Mouse (Mus musculus) limb, embryonic 14.5 days (tissue): ENCODE measurements at regions not wholly inside any gene's neighbourhood (a gene's known extent, or its start where the extent isn't known, plus 50 kb on each side); places are given as distances from the start of the nearest gene placed in this dataset.
"Not testable (repeated sequence)": the region's sequence is repeated elsewhere in the genome, so short reads cannot be mapped to it uniquely, and the experiment has no call there.

Experiments used
- ATAC-seq: fragments of 200-750 bp; cut with Nextera tagmentation; 2 replicates; pipeline ENCODE4 v1.8.0; 2017; ENCODE audit warnings: low read depth, moderate number of reproducible peaks, moderate TSS enrichment; ENCODE audit not compliant: low FRiP score
- DNase-seq: peaks from one replicate; pipeline ENCODE4 v3.0.0-alpha.2; 2015; ENCODE audit warnings: low spot score
- H3K27ac ChIP-seq: fragments of 300-500 bp; sonication (generic); replicated peaks from 2 replicates; pipeline ENCODE4 v1.5.1; 2014; ENCODE audit warnings: low read depth, mild to moderate bottlenecking, low read length, moderate library complexity, mixed read lengths
- H3K27me3 ChIP-seq: fragments of 300-500 bp; sonication (generic); 2 replicates; pipeline ENCODE4 v1.6.1; 2014; ENCODE audit warnings: low read length, mixed read lengths; ENCODE audit not compliant: control insufficient read depth, insufficient read depth
- H3K36me3 ChIP-seq: fragments of 300-500 bp; sonication (generic); 2 replicates; pipeline ENCODE4 v1.6.1; 2014; ENCODE audit warnings: mild to moderate bottlenecking, low read length, moderate library complexity, mixed read lengths; ENCODE audit not compliant: control insufficient read depth, insufficient read depth
- H3K4me1 ChIP-seq: fragments of 300-500 bp; sonication (generic); 2 replicates; pipeline ENCODE4 v1.6.1; 2014; ENCODE audit warnings: antibody characterized with exemption, low read length, mixed read lengths; ENCODE audit not compliant: control insufficient read depth, insufficient read depth
- H3K4me2 ChIP-seq: fragments of 300-500 bp; sonication (generic); replicated peaks from 2 replicates; pipeline ENCODE4 v1.6.1; 2014; ENCODE audit warnings: low read depth, mild to moderate bottlenecking, low read length, moderate library complexity; ENCODE audit not compliant: severe bottlenecking
- H3K4me3 ChIP-seq: fragments of 300-500 bp; sonication (generic); replicated peaks from 2 replicates; pipeline ENCODE4 v1.5.1; 2014; ENCODE audit warnings: low read length
- H3K9ac ChIP-seq: fragments of 300-500 bp; sonication (generic); 2 replicates; pipeline ENCODE4 v1.6.1; 2014; ENCODE audit warnings: mild to moderate bottlenecking, low read depth, low read length, moderate library complexity; ENCODE audit not compliant: severe bottlenecking
- H3K9me3 ChIP-seq: fragments of 300-500 bp; sonication (generic); 2 replicates; pipeline ENCODE4 v1.6.1; 2016; ENCODE audit warnings: low read length; ENCODE audit not compliant: control insufficient read depth
- POLR2A ChIP-seq: fragments of 200-500 bp; IDR thresholded peaks from 2 replicates; pipeline ENCODE4 v1.8.0; 2012; ENCODE audit warnings: inconsistent platforms, mild to moderate bottlenecking, moderate library complexity, borderline replicate concordance; ENCODE audit not compliant: insufficient read depth, insufficient read length; ENCODE audit errors: extremely low read depth
- WGBS: fragments of 180-500 bp; shearing (Covaris S2); extraction: QIAGEN DNeasy Blood & Tissue Kit; methylation state at CpG from one replicate; pipeline ENCODE4 v1.1.7; 2014; 5-methylcytosine and 5-hydroxymethylcytosine counted together

DNA sequence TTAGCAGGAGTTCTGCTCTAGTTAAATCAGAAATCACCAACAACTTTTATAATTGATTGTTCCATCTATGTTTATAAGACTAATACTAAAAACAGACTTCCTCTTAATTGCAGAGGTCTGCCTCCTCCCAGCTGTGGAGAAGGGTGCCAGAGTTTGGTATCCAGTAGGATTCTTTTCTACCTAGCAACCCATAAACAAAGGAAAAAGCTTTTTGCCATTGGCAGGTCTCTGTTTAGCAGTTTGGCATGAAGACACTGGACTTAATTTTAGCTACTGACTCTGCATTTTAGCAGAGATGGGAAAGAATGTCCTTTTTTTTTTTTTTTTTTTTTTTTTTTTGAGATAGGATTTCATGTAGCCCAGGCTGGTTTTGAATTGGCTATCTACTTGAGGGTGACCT is 1628.4 kb downstream of the A830018L16Rik start:
- Histone ChIP-seq H3K4me3 (no peak overlapping the region), H3K4me1 (no peaks in the 10 kb centered on the region), H3K4me2 (no peak overlapping the region), H3K9me3 (no peaks in the 10 kb centered on the region), H3K36me3 (no peaks in the 10 kb centered on the region), H3K27ac (no peak overlapping the region), H3K9ac (no peak overlapping the region), H3K27me3 (no peaks in the 10 kb centered on the region)
- TF ChIP-seq POLR2A = no peak
- ATAC-seq = no peak
- no peak for DNase-seq

DNA sequence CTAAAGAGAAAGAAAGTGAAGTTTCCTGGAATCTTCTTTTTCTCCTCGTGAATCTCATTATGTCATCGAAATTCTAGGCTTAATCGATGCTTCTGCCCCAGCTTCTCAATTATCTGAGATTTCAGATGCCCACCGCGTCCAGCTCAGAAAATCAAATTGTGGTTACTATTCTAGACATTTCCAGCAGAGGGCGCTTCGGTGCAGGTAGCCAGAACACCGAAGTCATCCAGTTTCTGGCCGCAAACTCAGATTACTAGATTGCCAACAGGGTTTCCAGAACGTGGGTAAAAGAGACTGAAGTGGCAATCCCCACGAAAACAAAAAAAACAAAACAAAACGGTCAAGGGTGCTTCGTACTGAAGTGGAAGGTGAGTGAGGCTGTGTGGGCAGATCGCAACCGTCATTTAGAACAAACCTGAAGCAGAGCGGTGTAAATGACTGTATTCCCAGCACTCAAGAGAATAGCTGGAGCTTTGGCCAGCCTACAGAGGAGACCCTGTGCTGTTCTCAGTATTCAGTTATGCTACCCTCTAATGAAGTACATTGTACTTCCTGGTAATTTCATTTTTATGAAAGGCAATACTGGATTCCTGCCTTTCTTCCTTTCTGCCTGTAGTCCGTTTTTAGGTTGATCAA is 1636.4 kb downstream of the A830018L16Rik start:
- no peak overlapping the region for H3K9ac ChIP-seq
- H3K4me3 ChIP-seq = no peak overlapping the region
- WGBS = 21% methylated on average over 17 of the region's 17 CpGs
- no peak overlapping the region for H3K27ac ChIP-seq
- no peak for TF ChIP-seq POLR2A
- no peaks in the 10 kb centered on the region for H3K4me1 ChIP-seq
- no peak for ATAC-seq
- H3K36me3 ChIP-seq = no peaks in the 10 kb centered on the region
- H3K9me3 ChIP-seq = no peaks in the 10 kb centered on the region
- H3K4me2 ChIP-seq = peak overlapping the region; percentile 29; the same call in 1 of the 2 replicates
- peak; percentile 40 for DNase-seq
- H3K27me3 ChIP-seq = no peaks in the 10 kb centered on the region

DNA sequence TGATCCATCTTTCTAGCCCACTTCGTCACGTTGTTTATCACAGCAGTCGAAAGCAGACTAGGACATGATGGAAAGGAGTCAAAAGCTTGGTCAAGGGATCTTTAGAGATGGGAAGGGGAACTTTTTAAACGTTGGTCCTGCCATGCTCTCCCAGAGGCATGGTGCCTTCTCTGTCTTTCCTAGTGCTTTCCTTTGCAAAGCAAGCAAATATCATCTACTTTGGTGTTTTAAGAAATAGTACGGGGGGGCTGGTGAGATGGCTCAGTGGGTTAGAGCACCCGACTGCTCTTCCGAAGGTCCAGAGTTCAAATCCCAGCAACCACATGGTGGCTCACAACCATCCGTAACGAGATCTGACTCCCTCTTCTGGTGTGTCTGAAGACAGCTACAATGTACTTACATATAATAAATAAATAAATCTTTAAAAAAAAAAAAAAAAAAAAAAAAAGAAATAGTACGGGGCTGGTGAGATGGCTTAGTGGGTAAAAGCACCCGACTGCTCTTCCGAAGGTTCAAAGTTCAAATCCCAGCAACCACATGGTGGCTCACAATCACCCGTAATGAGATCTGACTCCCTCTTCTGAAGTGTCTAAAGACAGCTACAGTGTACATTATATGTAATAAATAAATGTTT is 1637.6 kb downstream of the A830018L16Rik start:
- H3K36me3 ChIP-seq, H3K4me3 ChIP-seq, DNase-seq, H3K9me3 ChIP-seq, H3K9ac ChIP-seq, ATAC-seq, H3K4me2 ChIP-seq, H3K27me3 ChIP-seq, H3K27ac ChIP-seq, H3K4me1 ChIP-seq: not testable (repeated sequence)
- 73% methylated on average over 11 of the region's 13 CpGs for WGBS

DNA sequence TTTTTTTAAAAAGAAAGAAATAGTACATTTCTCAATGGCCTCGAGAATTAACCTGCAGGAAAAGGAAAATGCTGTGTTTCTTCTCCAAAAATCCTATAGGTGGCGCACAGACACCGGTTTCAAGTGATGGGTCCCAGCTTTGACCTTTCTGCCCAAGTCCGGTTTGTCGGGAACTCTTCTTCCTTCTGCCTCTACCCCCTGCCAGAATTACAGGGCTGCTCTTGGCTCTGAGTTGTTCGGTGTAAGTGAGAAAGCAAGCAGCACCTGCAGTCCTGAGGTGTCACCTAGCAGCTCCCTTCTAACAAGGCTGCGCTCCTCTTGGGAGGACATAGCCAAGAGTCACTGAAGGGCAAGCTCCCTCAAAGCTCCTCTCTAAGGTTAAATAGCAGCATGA is 1638.2 kb downstream of the A830018L16Rik start:
- no peak overlapping the region for H3K4me3 ChIP-seq
- no peak for ATAC-seq
- no peaks in the 10 kb centered on the region for H3K36me3 ChIP-seq
- DNase-seq = no peak
- H3K4me1 ChIP-seq = no peaks in the 10 kb centered on the region
- H3K4me2 ChIP-seq = no peak overlapping the region
- no peaks in the 10 kb centered on the region for H3K27me3 ChIP-seq
- no peak overlapping the region for H3K27ac ChIP-seq
- no peaks in the 10 kb centered on the region for H3K9me3 ChIP-seq
- H3K9ac ChIP-seq = no peak overlapping the region
- no peak for TF ChIP-seq POLR2A
- WGBS = 6% methylated on average over 7 of the region's 7 CpGs

DNA sequence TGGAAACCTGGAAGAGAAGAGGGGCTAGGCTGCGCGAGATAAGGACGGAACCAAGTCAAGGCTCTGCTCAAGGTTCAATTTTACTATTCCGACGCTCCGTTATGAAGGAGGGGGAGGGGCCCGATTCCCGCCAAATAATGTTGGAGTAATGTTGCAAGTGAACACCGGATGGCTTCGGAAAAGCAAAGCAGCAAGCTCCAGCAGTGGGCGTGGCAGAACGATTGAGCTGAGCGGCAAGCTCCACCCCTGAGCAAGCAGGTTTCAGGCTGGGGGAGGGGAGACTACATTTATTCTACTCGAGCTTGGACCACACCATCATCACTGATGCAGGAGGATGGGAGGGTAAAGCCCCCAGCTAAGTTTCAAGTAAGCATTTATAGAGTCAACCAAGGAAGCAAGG is 1643.8 kb downstream of the A830018L16Rik start:
- no peaks in the 10 kb centered on the region for H3K36me3 ChIP-seq
- H3K27me3 ChIP-seq = no peaks in the 10 kb centered on the region
- TF ChIP-seq POLR2A = no peak
- no peak overlapping the region for H3K9ac ChIP-seq
- no peak for DNase-seq
- no peaks in the 10 kb centered on the region for H3K9me3 ChIP-seq
- ATAC-seq = no peak
- no peak overlapping the region for H3K4me3 ChIP-seq
- no peak overlapping the region for H3K27ac ChIP-seq
- no peak overlapping the region for H3K4me2 ChIP-seq
- 28% methylated on average over 14 of the region's 14 CpGs for WGBS
- no peaks in the 10 kb centered on the region for H3K4me1 ChIP-seq
